Mouse (Mus musculus) ZHBTc4 (cell line): ENCODE measurements at regions not wholly inside any gene's neighbourhood (a gene's known extent, or its start where the extent isn't known, plus 50 kb on each side); places are given as distances from the start of the nearest gene placed in this dataset.

Experiments
- DNase-seq: peaks from one replicate; pipeline ENCODE4 v3.0.0-alpha.2; 2011; ENCODE audit warnings: low read depth, low spot score

GRCm38 (mm10) chr3:102386091-102386490, 83.6 kb upstream of the Ngf start:
- DNase-seq: no peak

GRCm38 (mm10) chr3:102384596-102384995, 85.1 kb upstream of the Ngf start:
- DNase-seq: no peak

- DNase-seq: no peak
Observed at GRCm38 (mm10) chr3:102383671-102384070, 86.0 kb upstream of the Ngf start.

GRCm38 (mm10) chr3:102381683-102382082, 88.0 kb upstream of the Ngf start:
- DNase-seq: no peak

- DNase-seq: no peak
Observed at GRCm38 (mm10) chr3:102374381-102375060, 95.2 kb upstream of the Ngf start.

GRCm38 (mm10) chr3:102372205-102372899, 97.4 kb upstream of the Ngf start:
- peak; percentile 79 for DNase-seq

GRCm38 (mm10) chr3:102366188-102366587, 103.5 kb upstream of the Ngf start:
- no peak for DNase-seq

- DNase-seq: no peak
Observed at GRCm38 (mm10) chr3:102364326-102364935, 105.3 kb upstream of the Ngf start.

GRCm38 (mm10) chr3:102360732-102361280, 108.9 kb upstream of the Ngf start:
- DNase-seq: no peak

- DNase-seq: no peak
Observed at GRCm38 (mm10) chr3:102358801-102359200, 110.9 kb upstream of the Ngf start.

- DNase-seq: no peak
Observed at GRCm38 (mm10) chr3:102357062-102357610, 112.6 kb upstream of the Ngf start.

GRCm38 (mm10) chr3:102355352-102355751, 114.4 kb upstream of the Ngf start:
- DNase-seq: no peak

- DNase-seq: no peak
Observed at GRCm38 (mm10) chr3:102354771-102355170, 114.9 kb upstream of the Ngf start.

GRCm38 (mm10) chr3:102353277-102353900, 116.3 kb upstream of the Ngf start:
- no peak for DNase-seq

GRCm38 (mm10) chr3:102346077-102346476, 123.6 kb upstream of the Ngf start:
- no peak for DNase-seq

- no peak for DNase-seq
Observed at GRCm38 (mm10) chr3:102345291-102345690, 124.4 kb upstream of the Ngf start.

GRCm38 (mm10) chr3:102340731-102341130, 129.0 kb upstream of the Ngf start:
- no peak for DNase-seq

- no peak for DNase-seq
Observed at GRCm38 (mm10) chr3:102337881-102338280, 131.8 kb upstream of the Ngf start.

- no peak for DNase-seq
Observed at GRCm38 (mm10) chr3:102336184-102336583, 131.7 kb upstream of the Vangl1 start.

GRCm38 (mm10) chr3:102335146-102335545, 130.7 kb upstream of the Vangl1 start:
- peak; percentile 65 for DNase-seq

- no peak for DNase-seq
Observed at GRCm38 (mm10) chr3:102332221-102332620, 127.7 kb upstream of the Vangl1 start.

- DNase-seq: no peak
Observed at GRCm38 (mm10) chr3:102319331-102319730, 114.8 kb upstream of the Vangl1 start.
